Mouse (Mus musculus) bone marrow macrophage, adult 2 months (primary cell): ENCODE measurements around the gene Mafg.

ENCODE experiments used
- CTCF ChIP-seq: IDR thresholded peaks from 2 replicates; pipeline ENCODE4 v1.5.1; 2012; ENCODE audit warnings: low read depth, mild to moderate bottlenecking, low read length, moderate library complexity
- POLR2A ChIP-seq: IDR thresholded peaks from 2 replicates; pipeline ENCODE4 v1.6.1; 2012; ENCODE audit warnings: mild to moderate bottlenecking, low read depth, low read length, borderline replicate concordance

GRCm38 (mm10) chr11:120598990-120599549 lies 34.3 kb downstream of the Mafg start:
- TF ChIP-seq POLR2A: no peak
- no peak for TF ChIP-seq CTCF
